Mouse (Mus musculus) bone marrow macrophage, adult 2 months (primary cell): ENCODE results near the gene Ipo4. TPM values are rescaled to one million over a fixed set of nuclear protein-coding genes. Genes with fewer than 3 reads are reported as not detected.

Source experiments
- H3K27ac ChIP-seq: 2 replicates; pipeline ENCODE4 v1.5.1; 2012; ENCODE audit warnings: low read depth, low read length; ENCODE audit not compliant: insufficient read depth
- H3K4me1 ChIP-seq: 2 replicates; pipeline ENCODE4 v1.6.1; 2012; ENCODE audit warnings: low read length; ENCODE audit not compliant: control insufficient read depth, insufficient read depth
- H3K4me3 ChIP-seq: 2 replicates; pipeline ENCODE4 v1.5.1; 2012; ENCODE audit warnings: mild to moderate bottlenecking, low read length, moderate library complexity; ENCODE audit not compliant: insufficient read depth
- CTCF ChIP-seq: IDR thresholded peaks from 2 replicates; pipeline ENCODE4 v1.5.1; 2012; ENCODE audit warnings: low read depth, mild to moderate bottlenecking, low read length, moderate library complexity
- POLR2A ChIP-seq: IDR thresholded peaks from 2 replicates; pipeline ENCODE4 v1.6.1; 2012; ENCODE audit warnings: mild to moderate bottlenecking, low read depth, low read length, borderline replicate concordance
- polyA plus RNA-seq: library from polyadenylated mRNA; stranded (reverse); fragments of >200 nt; gene quantifications from 2 replicates; pipeline ENCODE4 v1.2.4, GENCODE M21; 2012; ENCODE audit not compliant: missing spikeins, insufficient read depth, insufficient read length

Gene Ipo4
- polyA plus RNA-seq, 1 experiment = 33.3 TPM

GRCm38 (mm10) chr14:55634874-55635522 is 759 bp downstream of the Ipo4 start:
- H3K4me3 ChIP-seq = peak overlapping the region; percentile 83
- peak overlapping the region; percentile 24; the same call in 1 of the 2 replicates for H3K27ac ChIP-seq
- TF ChIP-seq CTCF (no peak; the same call in 1 of the 2 replicates), POLR2A (no peak)
- peaks cover 5% of the 10 kb centered on the region; the same call in 1 of the 2 replicates for H3K4me1 ChIP-seq

- H3K27ac ChIP-seq = no peak overlapping the region
- no peak overlapping the region for H3K4me3 ChIP-seq
- H3K4me1 ChIP-seq = no peaks in the 10 kb centered on the region
- TF ChIP-seq CTCF (peak; percentile 70), POLR2A (no peak)
These were observed 6.4 kb downstream of the Ipo4 start for GRCm38 (mm10) chr14:55629312-55629711.

GRCm38 (mm10) chr14:55628077-55628827 is 7.5 kb downstream of the Ipo4 start:
- Histone ChIP-seq H3K4me1 (no peaks in the 10 kb centered on the region), H3K4me3 (no peak overlapping the region), H3K27ac (no peak overlapping the region)
- TF ChIP-seq CTCF (no peak), POLR2A (no peak)

DNA sequence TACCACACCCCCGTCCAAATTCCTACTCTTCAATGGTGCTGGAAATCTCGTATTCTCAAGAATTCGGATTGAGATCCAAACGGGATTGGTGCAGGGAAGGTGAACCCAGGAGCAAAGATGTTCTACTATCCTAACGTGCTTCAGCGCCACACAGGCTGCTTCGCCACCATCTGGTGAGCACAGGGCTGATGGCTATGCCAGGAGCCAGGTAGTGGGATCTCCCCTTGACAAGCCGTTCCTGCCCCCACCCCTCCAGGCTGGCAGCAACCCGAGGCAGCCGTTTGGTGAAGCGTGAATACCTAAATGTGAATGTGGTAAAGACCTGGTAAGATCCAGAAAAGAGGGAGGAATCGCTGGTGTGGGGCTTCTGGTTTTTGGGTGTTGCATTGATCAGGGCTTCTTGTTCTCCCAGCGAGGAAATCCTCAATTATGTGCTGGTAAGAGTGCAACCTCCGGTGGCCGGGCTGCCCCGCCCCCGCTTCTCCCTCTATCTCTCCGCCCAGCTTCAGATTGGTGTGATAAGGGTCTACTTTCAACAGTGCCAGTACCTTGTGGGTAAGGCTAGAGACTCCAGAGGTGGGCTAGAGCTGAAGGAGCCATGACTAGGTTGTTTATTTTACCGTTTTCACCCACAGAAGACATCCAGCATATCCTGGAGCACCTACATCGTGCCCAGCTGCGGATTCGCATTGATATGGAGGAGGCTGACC is 17.1 kb downstream of the Ipo4 start:
- no peak for TF ChIP-seq POLR2A
- no peak for TF ChIP-seq CTCF
- no peak overlapping the region for H3K27ac ChIP-seq
- no peak overlapping the region for H3K4me3 ChIP-seq
- no peaks in the 10 kb centered on the region for H3K4me1 ChIP-seq

- Histone ChIP-seq H3K27ac (no peak within 1 kb of the TSS), H3K4me1 (no peaks in the 10 kb centered on the region), H3K4me3 (no peak within 1 kb of the TSS)
These were observed 17.9 kb downstream of the Ipo4 start, which contains the start of gene Rec8 for GRCm38 (mm10) chr14:55617822-55618221. Rec8 (plus strand) TSS chr14:55618037.

GRCm38 (mm10) chr14:55616844-55617243 is 18.9 kb downstream of the Ipo4 start:
- Histone ChIP-seq H3K4me1 (no peaks in the 10 kb centered on the region), H3K27ac (no peak overlapping the region)
- TF ChIP-seq POLR2A = no peak
- no peak for TF ChIP-seq CTCF

More at GRCm38 (mm10) chr14:55617822-55618221, 17.9 kb downstream of the Ipo4 start, which contains the start of gene Rec8:
- no peak for TF ChIP-seq CTCF
- TF ChIP-seq POLR2A = no peak

DNA sequence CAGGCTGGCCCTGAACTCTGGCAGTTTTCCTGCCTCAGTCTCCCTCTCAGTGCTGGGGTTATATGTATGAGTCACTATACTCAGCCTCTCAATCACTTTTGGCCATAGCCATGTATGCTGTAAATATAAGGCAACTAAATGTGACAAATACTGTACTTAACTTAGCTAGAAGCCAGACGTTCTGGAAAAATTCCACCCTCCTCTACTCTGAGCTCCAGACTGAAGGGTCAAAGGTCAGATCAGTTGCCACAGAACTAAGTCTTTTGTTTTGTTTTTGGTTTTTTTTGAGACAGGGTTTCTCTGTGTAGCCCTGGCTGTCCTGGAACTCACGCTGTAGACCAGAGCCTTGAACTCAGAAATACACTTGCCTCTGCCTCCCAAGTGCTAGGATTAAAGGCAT is 19.9 kb downstream of the Ipo4 start:
- H3K27ac ChIP-seq = no peak overlapping the region
- H3K4me3 ChIP-seq = no peak overlapping the region
- H3K4me1 ChIP-seq = no peaks in the 10 kb centered on the region
- no peak for TF ChIP-seq CTCF
- TF ChIP-seq POLR2A = no peak

More at GRCm38 (mm10) chr14:55616844-55617243, 18.9 kb downstream of the Ipo4 start:
- H3K4me3 ChIP-seq = no peak overlapping the region

GRCm38 (mm10) chr14:55614565-55615178 is 21.1 kb downstream of the Ipo4 start:
- H3K27ac ChIP-seq = no peak overlapping the region
- TF ChIP-seq CTCF (no peak), POLR2A (no peak)
- H3K4me3 ChIP-seq = no peak overlapping the region
- H3K4me1 ChIP-seq = no peaks in the 10 kb centered on the region

GRCm38 (mm10) chr14:55613346-55613745 is 22.4 kb downstream of the Ipo4 start:
- no peaks in the 10 kb centered on the region for H3K4me1 ChIP-seq
- H3K27ac ChIP-seq = no peak overlapping the region
- TF ChIP-seq POLR2A (no peak), CTCF (no peak)
- H3K4me3 ChIP-seq = no peak overlapping the region

GRCm38 (mm10) chr14:55608339-55608738 is 27.4 kb downstream of the Ipo4 start:
- Histone ChIP-seq H3K27ac (no peak overlapping the region), H3K4me1 (peaks cover 6% of the 10 kb centered on the region; the same call in 1 of the 2 replicates), H3K4me3 (no peak overlapping the region)
- no peak for TF ChIP-seq CTCF
- no peak for TF ChIP-seq POLR2A
